Comparison of ENCODE assay signal across 24 mouse cellular contexts in the genomic region with DNA sequence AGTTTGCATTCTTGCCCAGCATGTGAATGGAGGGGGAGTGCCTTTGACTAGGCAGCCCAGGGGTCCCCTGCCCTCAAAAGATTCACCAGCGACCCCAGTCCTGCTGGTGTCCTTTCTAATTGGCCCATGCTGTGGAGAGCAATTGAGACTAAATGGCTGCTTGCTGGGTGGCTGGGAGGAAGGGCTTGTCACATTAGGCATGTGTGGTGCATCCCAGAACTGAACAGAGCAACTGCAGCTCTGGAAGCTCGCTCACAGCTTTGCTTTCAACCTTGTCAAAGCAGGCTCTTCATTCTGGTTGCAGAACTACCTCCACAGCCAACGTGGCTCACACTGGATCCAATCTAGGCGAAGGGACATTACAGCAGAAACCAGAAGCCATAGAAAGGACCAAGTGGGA. TPM values are rescaled to one million over a fixed set of nuclear protein-coding genes. Genes with fewer than 3 reads are reported as not detected.
"Had no signal": no experiment of that assay in that cellular context is flagged by ENCODE, and none has a peak within 500 bp of the region (broad histone marks: within the 10 kb centered on the region; RNA-seq: fewer than 3 reads in every experiment).

No protein-coding gene starts in this region.

- ATAC-seq: intestine, postnatal 0 days; midbrain, embryonic 13.5 days; midbrain, embryonic 16.5 days had no signal

- H3K36me3 ChIP-seq: lung, embryonic 15.5 days; midbrain, embryonic 10.5 days; midbrain, embryonic 13.5 days had no signal

- H3K4me2 ChIP-seq: lung, embryonic 15.5 days; midbrain, embryonic 13.5 days had no signal

- H3K4me1 ChIP-seq: lung, embryonic 15.5 days; megakaryocyte, embryonic 14.5 days had no signal

- H3K9me3 ChIP-seq: lung, embryonic 15.5 days; midbrain, embryonic 10.5 days; midbrain, embryonic 13.5 days had no signal

- DNase-seq: kidney, adult 2 months; kidney, postnatal 4 days; layer of hippocampus, adult 9-11 months; lung, adult 18-20 months; lung, postnatal 10 days; lung, postnatal 36 days; thymus, postnatal 25 days had no signal

- H3K27ac ChIP-seq: kidney, postnatal 0 days; layer of hippocampus, adult 2 months; liver, embryonic 14.5 days; lung, embryonic 15.5 days; midbrain, embryonic 10.5 days; midbrain, embryonic 13.5 days had no signal

- H3K4me3 ChIP-seq: layer of hippocampus, adult 2 months; lung, embryonic 15.5 days; megakaryocyte, embryonic 14.5 days; midbrain, embryonic 10.5 days; midbrain, embryonic 13.5 days had no signal

- H3K9ac ChIP-seq: liver, embryonic 14.5 days; lung, embryonic 15.5 days; midbrain, embryonic 13.5 days had no signal

RNA-seq across cellular contexts. Expression of gene Topaz1, which starts 24.9 kb away (rescaled TPM):
- polyA plus RNA-seq: kidney, adult 2 months; kidney, embryonic 14.5 days; kidney, postnatal 0 days; limb, embryonic 11.5 days; limb, embryonic 14.5 days; liver, adult 2 months; liver, embryonic 14.5 days; midbrain, embryonic 10.5 days; midbrain, embryonic 13.5 days; midbrain, embryonic 16.5 days; neural tube, embryonic 11.5 days; neural tube, embryonic 14.5 days; small intestine, adult 2 months; spleen, adult 2 months had no signal
